Mouse (Mus musculus): ENCODE measurements around the gene Neurod4.

Neurod4 gene

GRCm38 (mm10) chr10:130234576-130234975 lies 45.5 kb downstream of the Neurod4 start:
- DNase-seq (ENCODE audit: low spot score) = no peak

- DNase-seq (ENCODE audit: low spot score) = no peak
These were observed 47.9 kb downstream of the Neurod4 start for GRCm38 (mm10) chr10:130232117-130232516.

DNA sequence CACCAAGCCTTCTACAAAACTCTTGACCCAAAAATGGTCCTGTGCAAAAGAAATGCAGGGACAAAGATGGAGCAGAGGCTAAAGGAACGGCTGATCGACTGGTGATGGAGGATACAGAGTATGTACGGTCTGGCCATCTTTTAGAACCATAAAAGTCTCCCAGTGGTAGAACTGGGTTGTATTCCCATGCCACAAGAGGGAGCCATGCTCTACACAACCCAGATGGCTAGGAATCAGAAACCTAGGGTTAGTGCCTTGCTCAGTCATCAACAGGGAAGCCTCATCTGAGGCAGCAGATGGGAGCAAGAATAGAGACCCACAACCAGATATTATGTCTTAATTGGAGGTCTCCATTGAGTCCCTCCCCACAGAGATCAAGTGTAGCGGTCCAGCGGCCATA lies 50.5 kb downstream of the Neurod4 start:
- no peak for DNase-seq (ENCODE audit: low spot score)

DNA sequence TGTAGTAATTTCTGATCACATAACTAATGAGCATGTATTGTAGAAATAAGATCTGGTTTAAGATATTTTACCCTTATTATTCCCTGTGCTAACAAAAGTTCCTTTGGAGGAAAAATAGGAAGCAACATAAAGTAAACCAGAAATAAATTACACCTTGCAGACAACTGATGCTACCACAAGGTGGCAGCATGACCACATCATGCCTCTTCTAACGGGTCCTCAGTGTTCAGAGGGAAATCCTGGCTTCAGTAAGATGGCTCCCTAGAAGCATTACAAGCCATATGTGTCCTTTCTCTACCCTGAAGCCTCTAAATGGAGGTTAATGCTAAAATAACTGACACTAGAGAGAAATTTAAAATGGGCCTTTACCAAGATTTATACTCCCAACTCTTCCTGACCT lies 51.8 kb downstream of the Neurod4 start:
- DNase-seq (ENCODE audit: low spot score) = peak; percentile 20

DNA sequence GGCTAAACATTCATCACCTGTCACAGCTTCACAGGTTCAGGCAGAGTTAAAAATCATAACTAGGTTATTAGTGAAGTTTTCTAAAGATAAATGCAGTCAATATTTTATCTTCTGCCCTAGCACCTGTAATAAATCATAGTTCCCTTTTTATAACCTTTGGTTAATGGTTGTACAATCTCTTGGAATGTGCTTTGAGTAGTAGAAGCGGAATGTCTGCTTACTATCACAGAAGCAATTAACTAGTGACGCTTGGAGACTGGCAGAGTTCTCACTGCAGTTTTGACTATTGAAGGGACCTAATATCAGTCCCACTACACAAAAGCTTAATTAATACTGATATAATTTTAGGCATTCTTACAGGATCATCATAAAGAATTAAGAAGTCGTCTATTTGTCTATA lies 55.0 kb downstream of the Neurod4 start:
- DNase-seq (ENCODE audit: low spot score) = no peak
